Mouse (Mus musculus): ENCODE measurements around the gene Kctd19.

Gene Kctd19

DNA sequence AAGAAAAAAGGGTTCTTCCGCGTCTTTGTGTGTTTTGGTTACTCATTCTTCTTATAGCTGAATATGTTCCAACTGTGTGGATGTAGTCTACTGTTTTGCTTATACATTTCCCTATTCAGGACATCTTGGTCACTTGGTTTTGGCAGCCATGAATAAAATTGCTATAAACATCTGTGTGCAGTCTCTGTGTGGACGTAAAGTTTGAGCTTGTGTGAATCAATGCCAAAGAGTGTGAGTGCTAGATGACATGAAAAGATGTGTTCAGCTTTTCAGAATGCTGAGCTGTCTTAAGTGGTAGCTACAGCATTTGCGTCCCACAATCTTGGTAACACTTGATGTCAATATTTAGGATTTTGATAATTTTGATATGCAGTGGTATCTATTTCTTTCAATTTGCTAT is 6.5 kb upstream of the Kctd19 start:
- DNase-seq: no peak

DNA sequence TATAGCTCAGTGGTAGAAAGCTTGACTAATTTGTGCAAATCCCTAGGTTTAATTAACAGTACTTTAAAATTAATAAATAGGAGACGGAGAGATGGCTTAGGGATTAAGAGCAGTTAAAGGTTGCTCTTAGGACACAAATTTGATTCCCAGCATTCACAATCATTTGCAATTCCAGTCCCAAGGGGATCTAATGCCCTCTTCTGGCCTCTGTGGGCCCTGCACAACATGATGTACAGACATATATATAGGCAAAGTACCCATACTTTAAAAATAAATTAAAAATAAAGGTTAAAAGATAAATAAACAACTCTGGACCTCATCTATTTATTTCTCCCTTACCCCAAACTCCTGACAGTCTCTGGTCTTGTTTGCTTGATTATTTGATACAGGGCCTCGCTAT is 5.7 kb upstream of the Kctd19 start:
- peak in 1 of 2 experiments; percentile 14 for DNase-seq

DNA sequence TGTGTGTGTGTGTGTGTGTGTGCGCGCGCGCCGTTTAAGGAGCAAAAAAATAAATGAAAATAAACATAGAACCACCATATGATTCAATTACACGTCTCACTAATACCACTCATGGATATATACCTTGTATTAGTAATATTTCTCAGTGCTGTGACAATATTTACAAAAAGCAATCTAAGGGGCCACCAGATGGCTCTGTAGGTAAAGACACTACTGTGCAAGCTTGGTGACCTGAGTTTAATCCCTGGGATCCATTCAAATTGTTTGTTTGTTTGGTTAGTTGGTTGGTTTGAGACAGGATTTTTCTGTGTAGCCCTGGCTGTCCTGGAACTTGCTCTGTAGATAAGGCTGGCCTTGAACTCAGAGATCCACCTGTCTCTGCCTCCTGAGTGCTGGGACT is 3.4 kb downstream of the Kctd19 start:
- DNase-seq: no peak

DNA sequence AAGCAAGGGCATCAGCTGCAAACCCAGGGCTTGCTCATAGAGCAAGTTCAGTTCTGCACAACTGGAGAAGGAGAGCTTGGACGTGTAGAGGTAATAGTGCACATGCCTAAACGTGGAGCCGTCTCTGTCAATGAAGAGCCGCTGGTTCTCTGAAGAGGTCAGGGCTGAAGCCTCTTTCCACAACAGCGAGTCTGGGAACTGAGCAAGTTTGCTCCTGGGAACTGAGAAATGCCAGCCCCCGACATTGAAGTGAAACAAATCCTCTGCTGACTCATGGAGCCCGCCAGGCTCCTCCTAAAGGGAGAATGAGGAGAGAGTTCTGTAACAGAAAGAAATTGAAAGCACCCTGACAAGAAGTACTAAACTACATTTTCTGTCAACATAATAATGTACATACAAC is 5.0 kb downstream of the Kctd19 start:
- DNase-seq: no peak

DNA sequence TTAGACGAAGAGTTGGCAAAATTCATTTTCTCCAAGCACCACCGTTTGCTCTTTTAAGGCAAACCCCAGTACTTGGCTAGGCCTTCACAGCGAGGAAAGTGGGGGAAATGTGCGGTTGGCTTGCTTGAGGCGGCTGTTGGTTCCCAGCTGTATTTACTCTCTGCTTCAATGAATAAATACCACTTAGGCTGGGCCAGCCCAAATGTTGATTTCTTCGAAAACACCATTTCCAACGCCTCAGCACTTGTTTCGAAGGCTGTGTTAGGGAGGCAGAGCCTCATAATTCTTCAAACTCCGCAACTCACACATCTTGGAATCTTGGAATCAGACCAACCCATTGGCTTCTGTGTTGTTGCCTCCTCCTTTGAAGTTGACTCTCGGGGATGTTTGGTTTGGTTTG is 6.9 kb downstream of the Kctd19 start:
- DNase-seq: no peak

DNA sequence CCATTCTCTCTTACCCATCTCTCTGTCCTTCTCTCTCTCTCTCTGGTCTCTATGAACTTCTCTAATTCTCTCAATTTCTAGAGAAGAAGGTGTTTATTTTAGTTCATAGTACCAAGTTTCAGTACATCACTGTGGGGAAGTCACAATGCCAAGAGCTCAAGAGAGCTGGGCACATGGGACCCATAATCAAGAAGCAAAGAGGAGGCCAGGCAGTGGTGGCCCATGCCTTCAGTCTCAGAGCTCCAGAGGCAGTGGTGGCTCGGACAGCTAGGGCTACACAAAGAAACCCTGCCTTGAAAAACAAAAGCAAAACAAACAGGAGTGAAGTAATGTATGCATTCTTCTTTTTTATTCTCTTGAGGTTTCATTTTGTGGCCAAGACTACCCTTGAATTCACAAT is 8.8 kb downstream of the Kctd19 start:
- no peak for DNase-seq

DNA sequence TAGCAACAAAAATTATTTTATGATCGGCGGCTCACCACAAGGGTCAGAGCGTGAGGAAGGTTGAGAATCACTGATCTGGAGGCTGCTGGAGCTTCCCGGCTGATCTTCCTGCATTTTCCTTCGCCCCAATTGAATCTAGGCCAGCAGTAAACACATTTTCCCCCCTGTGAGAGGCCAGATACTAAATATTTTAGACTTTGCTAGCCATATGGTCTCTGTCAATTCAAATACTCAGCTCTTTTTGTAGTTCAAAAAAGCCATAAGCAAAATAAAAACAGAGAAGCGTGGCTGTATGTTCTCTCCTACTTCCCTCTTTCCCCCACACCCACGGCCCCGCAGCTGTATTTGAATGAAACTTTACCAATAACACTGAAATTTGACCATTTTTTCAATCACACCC is 9.8 kb downstream of the Kctd19 start:
- DNase-seq: no peak

DNA sequence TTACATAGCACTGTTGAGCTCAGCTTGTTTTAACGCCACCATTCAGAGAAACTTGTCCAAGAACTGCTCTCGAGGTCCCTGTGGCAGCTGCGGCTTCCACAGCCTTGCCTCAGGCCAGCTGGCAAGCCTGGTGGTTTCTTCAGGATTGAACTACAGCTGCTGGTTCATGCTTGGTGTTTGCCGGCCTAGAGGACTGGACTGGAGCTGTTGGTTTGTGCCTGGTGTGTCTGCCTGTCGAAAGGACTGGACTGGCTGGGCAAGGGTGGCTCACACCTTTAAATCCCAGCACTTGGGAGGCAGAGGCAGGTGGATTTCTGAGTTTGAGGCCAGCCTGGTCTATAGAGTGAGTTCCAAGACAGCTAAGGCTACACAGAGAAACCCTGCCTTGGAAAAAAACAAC is 13.3 kb downstream of the Kctd19 start:
- DNase-seq: no peak

DNA sequence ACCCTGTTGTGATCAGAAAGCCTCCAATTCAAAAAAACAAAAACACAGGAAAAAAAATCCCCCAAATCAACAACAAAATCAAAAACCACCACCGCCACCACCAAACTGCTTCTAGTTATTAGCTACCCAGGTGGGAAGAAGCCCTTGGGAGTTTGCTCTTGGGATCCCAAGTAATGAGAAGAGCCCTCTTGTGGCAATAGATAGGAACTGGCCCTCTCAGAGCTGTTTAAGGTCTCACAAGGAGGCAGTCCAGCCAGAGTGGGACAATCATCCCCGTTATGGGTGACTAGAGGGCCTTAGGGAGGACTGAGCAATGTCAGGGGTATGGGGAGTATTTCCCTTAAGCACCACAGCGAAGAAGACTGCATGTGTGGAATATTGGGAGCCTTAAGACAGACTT is 15.6 kb downstream of the Kctd19 start:
- peak in 1 of 2 experiments; percentile 19 for DNase-seq

DNA sequence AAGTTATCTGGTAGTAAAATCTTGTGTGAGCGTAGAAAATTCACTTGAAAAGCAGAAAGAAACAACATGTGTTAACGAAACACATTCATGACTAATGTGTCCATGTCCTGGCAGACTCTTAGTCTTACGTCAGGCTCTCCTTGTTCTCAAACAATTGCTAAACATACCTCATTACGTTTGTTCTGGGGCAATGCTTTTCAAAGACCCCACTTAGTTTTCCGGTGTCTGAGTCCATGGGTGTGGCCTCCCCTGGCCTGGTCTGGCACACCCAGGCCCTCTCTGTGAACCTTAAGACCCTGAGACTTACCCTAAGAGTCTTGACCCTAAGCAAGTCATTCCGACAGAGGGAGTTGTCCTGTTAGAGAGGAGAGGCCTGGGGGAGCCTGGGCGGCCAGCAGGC is 19.4 kb downstream of the Kctd19 start:
- no peak for DNase-seq

DNA sequence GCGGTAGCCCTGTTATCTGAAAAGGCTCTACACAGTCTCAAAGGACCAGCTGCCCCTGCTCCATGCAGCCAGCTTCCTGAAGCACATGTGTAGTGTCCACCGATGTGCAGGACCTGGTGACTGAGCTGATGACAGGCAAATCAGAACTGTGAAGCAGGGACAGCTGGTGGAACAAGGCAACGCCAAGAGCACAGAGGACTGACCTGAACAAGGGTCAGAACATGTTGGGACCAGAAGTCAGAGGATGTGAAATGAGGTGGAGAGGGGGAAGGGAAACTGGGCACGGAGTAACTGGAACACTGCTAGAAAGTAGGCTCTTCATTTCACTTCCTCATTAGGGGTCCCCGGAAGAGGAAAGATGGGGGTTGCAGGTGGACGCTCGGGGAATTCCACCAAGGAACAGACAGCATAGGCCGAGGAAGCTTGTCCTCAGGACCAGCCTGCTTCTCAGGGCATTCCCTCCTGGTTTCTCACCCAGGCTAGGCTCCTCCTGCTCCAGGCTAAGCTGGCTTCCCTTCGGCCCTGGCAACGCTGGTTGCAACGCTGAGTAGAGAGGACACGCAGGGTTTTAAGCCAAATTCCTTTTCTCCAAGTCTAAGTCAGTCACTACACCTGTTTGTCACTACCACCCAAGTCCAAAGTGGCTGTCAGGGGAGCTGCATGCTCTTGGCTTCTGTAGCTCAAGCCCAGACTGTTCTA is 20.1 kb downstream of the Kctd19 start:
- DNase-seq: no peak

DNA sequence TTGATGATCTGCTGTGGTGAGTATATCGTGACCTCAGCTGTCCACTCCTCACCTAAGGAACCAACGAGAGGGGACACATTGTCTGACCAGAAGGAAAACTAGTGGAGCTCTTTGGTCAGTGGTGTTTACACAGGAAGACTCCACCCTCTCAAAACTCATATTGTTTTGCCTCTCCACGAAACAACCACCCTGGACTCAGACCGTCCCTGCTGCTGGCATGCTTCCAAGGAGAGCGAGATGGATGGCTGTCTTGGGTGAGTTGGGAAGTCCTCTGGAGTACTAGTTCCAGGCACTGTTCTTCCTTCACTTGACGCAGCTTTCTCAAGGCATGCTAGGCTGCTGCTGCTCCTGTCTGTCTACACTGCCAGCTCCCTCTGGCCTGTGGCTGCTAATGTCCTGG is 24.2 kb downstream of the Kctd19 start:
- no peak for DNase-seq

DNA sequence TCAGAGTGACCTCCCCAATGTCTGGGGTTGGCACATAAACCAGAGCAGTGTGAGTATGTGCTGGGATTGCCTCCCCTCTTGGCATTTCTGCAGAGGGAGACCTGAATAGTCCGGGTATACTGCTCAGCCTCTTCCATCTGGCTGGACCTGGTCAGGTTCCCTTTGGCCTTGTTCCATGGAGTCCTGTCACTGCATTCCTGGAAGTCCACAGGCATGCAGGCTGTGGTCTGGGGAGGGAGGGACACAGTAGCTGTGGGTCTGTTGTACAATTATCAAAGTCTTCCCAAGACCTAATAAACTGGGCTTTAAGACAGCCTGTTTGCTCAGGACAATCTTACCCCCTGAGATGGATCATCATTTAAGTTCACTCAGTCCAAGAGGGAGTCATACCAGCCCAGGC is 26.2 kb downstream of the Kctd19 start:
- DNase-seq: no peak

DNA sequence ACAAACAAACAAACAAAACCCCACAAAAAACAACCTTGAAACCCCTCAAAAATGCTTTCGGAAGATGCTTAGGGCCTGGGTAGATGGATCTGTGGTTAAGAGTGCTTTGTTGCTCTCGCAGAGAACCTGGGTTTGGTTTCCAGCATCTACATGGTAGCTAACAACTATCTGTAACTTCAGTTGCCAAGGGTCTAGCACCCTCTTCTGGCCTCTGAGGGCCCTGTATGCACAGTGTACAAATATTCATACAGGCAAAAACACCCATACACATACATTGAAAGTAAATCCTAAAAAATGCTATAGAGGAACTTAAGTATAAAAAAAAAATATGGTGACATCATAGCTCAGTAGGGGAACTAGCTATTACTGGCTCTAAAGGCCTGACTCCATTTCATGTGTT is 29.2 kb downstream of the Kctd19 start:
- no peak for DNase-seq

DNA sequence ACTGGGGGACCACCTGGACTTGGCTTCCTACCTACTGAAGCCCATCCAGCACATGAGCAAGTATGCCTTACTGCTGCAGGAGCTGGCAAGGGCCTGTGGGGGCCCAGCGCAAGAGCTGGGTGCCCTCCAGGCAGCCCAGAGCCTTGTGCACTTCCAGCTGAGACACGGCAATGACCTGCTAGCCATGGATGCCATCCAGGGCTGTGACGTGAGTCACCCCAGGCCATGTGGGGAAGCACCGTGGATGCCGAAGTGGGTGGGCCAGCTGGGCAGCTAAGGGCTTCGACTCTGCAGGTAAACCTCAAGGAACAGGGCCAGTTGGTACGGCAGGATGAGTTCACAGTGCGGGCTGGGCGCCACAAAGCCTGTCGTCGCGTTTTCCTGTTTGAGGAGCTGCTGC is 33.0 kb downstream of the Kctd19 start:
- no peak for DNase-seq

DNA sequence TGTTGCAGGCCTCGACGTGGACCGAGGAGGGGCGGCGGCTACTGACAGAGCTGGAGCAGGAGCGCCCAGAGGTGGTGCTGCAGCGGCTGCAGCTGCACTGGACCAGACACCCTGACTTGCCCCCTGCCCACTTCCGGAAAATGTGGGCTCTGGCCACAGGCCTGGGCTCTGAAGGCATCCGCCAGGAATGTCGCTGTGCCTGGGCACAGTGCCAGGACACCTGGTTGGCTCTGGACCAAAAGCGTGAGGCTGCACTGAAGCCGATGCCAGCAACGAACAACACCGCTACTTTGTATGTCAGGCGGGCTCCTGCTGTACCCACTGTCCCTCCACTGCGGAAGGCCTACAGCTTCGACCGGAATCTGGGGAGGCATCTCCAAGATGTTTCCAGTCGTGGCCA is 34.6 kb downstream of the Kctd19 start:
- no peak for DNase-seq

DNA sequence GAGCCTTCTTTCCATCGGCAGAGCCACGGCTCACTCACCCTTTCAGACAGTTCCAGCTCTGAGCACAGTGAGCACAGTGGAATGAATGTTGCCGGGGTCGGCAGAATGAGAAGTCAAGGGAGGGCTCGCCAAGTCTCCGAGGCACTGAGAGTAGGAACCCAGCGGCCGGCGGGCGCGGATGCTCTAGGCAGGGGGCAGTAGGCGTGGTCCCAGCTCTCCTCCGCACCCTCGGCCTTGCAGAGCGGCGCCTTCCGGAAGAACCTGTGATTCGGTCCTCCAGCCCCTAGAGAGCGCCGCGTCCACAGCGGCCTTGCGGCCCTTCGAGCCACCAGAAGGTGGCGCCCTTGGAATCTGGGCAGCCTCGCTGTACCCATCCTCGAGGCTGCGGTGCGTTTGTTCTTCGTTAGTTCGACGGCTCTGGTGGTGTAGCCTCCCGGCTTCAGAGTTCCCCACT is 38.8 kb downstream of the Kctd19 start:
- no peak for DNase-seq

DNA sequence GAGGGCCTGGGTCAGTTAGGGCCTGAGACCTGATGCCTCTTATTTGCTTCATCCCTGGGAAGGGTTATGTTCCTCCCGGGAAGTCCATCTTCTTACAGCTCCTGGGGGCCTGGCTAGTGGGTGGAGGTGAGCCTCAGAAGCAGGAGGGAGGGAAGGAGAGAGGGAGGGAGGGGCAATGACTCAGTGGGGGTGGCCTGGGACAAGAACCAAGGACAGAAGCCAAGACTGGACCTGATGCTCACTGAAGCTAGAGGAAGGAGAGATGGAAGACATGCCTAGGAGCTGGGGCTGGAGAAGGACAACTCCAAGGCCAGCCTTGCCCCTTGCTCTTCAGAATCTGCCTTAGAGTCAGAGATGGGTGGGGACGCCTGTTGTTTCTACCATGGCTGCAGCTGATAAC is 40.3 kb downstream of the Kctd19 start, which contains the start of gene Plekhg4:
Plekhg4 (plus strand) TSS at position 243 of the 400 bp plus-strand sequence.
- no peak for DNase-seq

DNA sequence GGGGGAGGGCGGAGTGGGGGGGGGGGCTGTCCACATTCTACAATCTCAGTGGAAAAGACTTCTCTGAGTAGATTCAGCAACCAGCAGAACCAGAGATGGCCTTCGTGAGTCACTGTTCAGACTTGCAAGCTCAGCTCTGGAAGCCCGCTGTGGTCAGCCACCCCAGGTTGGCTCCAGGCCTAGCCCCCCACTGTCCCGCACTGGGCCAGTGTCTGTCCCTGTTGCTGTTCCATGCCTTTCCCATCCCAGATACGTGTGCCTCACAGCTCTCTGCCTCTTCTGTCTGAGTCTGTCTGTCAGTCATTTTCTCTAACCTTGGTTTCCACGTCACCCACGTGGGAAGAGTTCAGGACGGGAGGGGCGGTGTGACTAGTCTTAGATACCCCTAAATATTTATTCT is 40.8 kb downstream of the Kctd19 start:
- no peak for DNase-seq

DNA sequence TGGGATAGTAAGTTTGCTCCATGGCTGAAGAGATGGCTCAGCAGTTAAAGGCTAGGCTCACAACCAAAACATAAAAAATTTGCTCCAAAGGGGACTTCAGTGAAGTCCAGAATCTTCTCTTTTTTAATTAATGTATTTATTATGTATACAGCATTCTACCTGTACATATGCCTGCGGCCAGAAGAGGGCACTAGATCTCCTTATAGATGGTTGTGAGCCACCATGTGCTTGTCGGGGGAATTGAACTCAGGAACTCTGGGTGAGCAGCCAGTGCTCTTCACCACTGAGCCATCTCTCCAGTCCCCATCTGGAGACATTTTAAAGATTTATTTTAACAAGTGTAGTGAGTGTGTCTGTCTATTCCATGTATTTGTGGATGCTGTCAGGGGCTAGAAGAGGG is 46.2 kb downstream of the Kctd19 start:
- DNase-seq: no peak

DNA sequence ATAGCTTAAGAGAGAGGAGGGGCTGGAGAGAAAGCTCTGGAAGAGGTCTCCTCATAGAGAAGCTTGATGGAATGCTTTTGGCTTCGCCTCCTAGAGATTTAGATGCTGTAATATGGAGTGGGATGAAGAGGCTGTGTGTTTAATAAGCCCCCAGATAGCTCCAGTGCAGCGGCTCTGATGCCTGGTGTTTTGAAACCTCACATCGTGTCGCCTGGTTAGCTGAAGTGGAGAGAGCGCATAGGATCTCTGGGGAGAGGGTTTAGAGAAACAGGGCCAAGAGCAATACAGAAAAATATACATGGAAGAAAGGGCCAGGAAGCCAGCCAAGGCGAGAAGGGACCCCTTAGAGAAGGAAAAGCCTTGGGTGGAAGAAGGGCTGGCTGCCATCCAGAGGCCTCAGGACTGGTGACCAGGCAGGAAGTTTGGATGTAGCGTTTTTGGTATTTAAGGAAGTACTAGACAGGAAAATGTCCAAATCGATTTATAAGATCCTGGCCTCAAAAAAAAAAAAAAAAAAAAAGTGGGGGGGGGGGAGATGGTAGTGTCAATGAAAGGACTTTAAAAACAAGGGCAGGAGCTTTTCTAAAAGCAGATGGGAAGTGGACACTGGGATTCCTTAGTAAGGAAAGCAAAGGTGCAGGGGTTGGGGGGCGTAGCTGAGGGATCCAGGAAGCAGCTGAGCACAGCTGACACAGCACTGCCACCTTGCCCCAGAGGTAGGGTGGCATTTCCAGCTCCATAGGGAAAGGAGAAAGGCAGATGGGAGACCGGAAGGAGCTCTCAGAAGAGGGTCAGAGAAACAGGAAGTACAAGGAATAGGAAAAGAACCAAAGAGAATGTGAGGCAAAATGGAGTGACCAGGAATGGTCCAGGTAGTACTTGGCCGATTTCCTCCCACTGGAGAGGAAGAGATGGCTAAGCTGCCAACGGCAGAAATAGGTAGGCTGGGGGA is 51.3 kb downstream of the Kctd19 start:
- DNase-seq: no peak

DNA sequence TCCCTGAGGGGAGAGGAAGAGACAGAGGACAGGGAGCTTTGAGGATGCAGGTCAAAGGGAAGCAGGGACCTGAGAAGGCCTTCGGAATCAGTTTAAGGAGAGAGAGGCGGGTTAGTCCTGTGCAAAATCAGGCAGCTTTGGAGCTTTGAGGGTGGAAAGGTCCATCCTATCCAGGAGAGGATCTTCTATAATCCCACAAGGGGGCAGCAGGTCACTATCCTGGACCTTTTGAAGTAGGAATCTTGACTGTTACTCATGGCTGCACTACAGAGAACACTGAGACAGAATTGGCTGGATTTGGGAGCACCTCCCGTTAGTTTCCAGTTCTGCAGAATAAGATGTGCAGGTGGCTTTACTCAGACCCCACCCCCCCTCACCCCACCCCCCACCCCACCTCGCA is 53.7 kb downstream of the Kctd19 start:
- no peak for DNase-seq

DNA sequence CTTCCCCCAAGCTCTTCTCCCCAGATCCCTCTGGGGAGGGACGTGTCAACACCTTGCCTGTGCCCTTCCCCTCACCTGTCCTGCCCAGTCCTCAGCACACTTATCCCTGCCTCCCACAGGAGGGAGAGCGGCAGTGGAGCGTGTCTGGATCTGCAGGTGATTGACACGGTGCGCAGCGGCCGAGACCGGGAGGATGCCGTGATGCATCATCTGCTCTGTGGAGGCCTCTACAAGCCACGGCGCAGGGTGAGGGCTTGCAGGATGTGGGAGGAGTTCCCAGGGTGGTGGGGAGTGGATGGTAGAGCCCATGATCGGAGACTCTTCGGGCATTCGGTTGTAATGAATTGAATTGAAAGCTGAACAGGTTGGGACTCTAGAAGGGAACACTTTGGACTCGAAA is 54.1 kb downstream of the Kctd19 start:
- no peak for DNase-seq

DNA sequence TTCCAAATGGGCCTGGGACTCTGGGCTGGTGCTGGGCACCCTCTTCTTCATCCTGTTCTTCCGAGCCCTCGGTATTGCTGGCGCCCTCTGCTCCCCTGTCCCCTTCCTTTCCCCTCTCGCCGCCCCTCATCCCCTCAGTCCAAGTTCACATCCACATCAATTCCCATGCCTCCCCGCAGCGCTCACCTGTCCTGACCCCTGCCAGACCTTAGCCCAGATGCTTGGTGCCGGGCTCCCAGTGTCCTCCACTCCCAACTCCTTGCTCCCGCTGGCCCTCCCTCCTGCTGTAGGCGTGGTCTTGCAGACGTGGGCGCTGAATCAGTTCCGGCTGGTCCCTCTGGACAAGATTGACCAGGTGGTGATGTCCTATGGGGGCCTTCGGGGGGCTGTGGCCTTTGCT is 56.6 kb downstream of the Kctd19 start:
- no peak for DNase-seq
